Mouse (Mus musculus) embryonic fibroblast, embryonic 13.5 days (primary cell): ENCODE measurements at regions not wholly inside any gene's neighbourhood (a gene's known extent, or its start where the extent isn't known, plus 50 kb on each side); places are given as distances from the start of the nearest gene placed in this dataset.

Source experiments
- CTCF ChIP-seq: IDR thresholded peaks from 2 replicates; pipeline ENCODE4 v1.5.1; 2011; ENCODE audit warnings: mild to moderate bottlenecking, control low read depth, low read length, moderate library complexity, borderline replicate concordance; ENCODE audit not compliant: insufficient read depth
- POLR2A ChIP-seq: IDR thresholded peaks from 2 replicates; pipeline ENCODE4 v1.6.1; 2011; ENCODE audit warnings: low read depth, mild to moderate bottlenecking, control low read depth, low read length, moderate library complexity

GRCm38 (mm10) chr9:111854976-111855375 is 164.8 kb upstream of the Stac start:
- TF ChIP-seq POLR2A, result no peak
- TF ChIP-seq CTCF, result no peak
